Mouse (Mus musculus) C2C12 (cell line): ENCODE measurements around the gene 4933415A04Rik. TPM values are rescaled to one million over a fixed set of nuclear protein-coding genes. Genes with fewer than 3 reads are reported as not detected.

ENCODE experiments used
- H3K27me3 ChIP-seq: one replicate; pipeline ENCODE4 v1.6.1; 2011; ENCODE audit not compliant: control insufficient read depth, insufficient read depth, insufficient read length
- H3K36me3 ChIP-seq: one replicate; pipeline ENCODE4 v1.6.1; 2011; ENCODE audit not compliant: control insufficient read depth, insufficient read depth
- H3K4me3 ChIP-seq: one replicate; pipeline ENCODE4 v1.5.1; 2011; ENCODE audit warnings: mild to moderate bottlenecking, control low read depth; ENCODE audit not compliant: poor library complexity, insufficient read depth, severe bottlenecking
- H3K79me2 ChIP-seq: one replicate; pipeline ENCODE4 v1.6.1; 2011; ENCODE audit not compliant: control insufficient read depth, insufficient read depth
- H3K79me3 ChIP-seq: one replicate; pipeline ENCODE4 v1.6.1; 2011; ENCODE audit warnings: low read depth, control low read depth
- H3ac ChIP-seq: one replicate; pipeline ENCODE3; 2011; ENCODE audit warnings: low read depth; ENCODE audit not compliant: control insufficient read depth, insufficient read length
- CEBPB ChIP-seq: IDR thresholded peaks from one replicate; pipeline ENCODE4 v1.6.1; 2011; ENCODE audit warnings: low read depth, mild to moderate bottlenecking, control low read depth, moderate library complexity
- CTCF ChIP-seq: IDR thresholded peaks from one replicate; pipeline ENCODE4 v1.5.1; 2011; ENCODE audit not compliant: control insufficient read depth, insufficient read depth, insufficient read length
- FOSL1 ChIP-seq: IDR thresholded peaks from one replicate; pipeline ENCODE4 v1.8.0; 2011; ENCODE audit warnings: mild to moderate bottlenecking, low read length; ENCODE audit not compliant: poor library complexity, insufficient read depth, severe bottlenecking
- MAX ChIP-seq: IDR thresholded peaks from one replicate; pipeline ENCODE4 v1.6.1; 2011; ENCODE audit warnings: mild to moderate bottlenecking, control low read depth
- MYOD1 ChIP-seq: IDR thresholded peaks from one replicate; pipeline ENCODE4 v1.6.1; 2011; ENCODE audit warnings: low read depth; ENCODE audit not compliant: control insufficient read depth, insufficient read length
- MYOG ChIP-seq: IDR thresholded peaks from one replicate; pipeline ENCODE4 v1.6.1; 2011; ENCODE audit not compliant: control insufficient read depth, insufficient read length; ENCODE audit errors: extremely low read depth
- USF1 ChIP-seq: IDR thresholded peaks from one replicate; pipeline ENCODE4 v1.6.1; 2011; ENCODE audit warnings: low read depth, mild to moderate bottlenecking, control low read depth, moderate library complexity
- polyA plus RNA-seq: library from polyadenylated mRNA; unstranded; fragments of >200 nt; fragmentation: generic; extraction: Trizol; gene quantifications from one replicate; pipeline ENCODE4 v1.2.1, GENCODE M21; 2012; ENCODE audit warnings: missing spikeins

Gene 4933415A04Rik
- polyA plus RNA-seq, 1 experiment: 0.04 TPM

GRCm38 (mm10) chr11:43566696-43567095 lies 20.1 kb upstream of the 4933415A04Rik start:
- Histone ChIP-seq H3K36me3 (no peaks in the 10 kb centered on the region), H3K79me3 (no peaks in the 10 kb centered on the region), H3K79me2 (no peaks in the 10 kb centered on the region), H3K27me3 (no peaks in the 10 kb centered on the region), H3ac (no peak overlapping the region), H3K4me3 (no peak overlapping the region)
- no peak for TF ChIP-seq FOSL1
- TF ChIP-seq MYOD1: no peak
- TF ChIP-seq CTCF: no peak

- Histone ChIP-seq H3ac (no peak overlapping the region), H3K36me3 (no peaks in the 10 kb centered on the region)
- TF ChIP-seq USF1: no peak
- TF ChIP-seq CEBPB: no peak
- TF ChIP-seq CTCF: no peak
- no peak for TF ChIP-seq MAX
- TF ChIP-seq MYOD1: no peak
- TF ChIP-seq FOSL1: no peak
Measured at GRCm38 (mm10) chr11:43568263-43568662, 18.6 kb upstream of the 4933415A04Rik start.

GRCm38 (mm10) chr11:43569188-43569587 lies 17.7 kb upstream of the 4933415A04Rik start:
- H3K79me2 ChIP-seq: no peaks in the 10 kb centered on the region
- H3K79me3 ChIP-seq: no peaks in the 10 kb centered on the region
- H3K36me3 ChIP-seq: no peaks in the 10 kb centered on the region
- no peaks in the 10 kb centered on the region for H3K27me3 ChIP-seq
- H3K4me3 ChIP-seq: no peak overlapping the region
- no peak overlapping the region for H3ac ChIP-seq
- no peak for TF ChIP-seq MAX
- no peak for TF ChIP-seq FOSL1

More at GRCm38 (mm10) chr11:43568263-43568662, 18.6 kb upstream of the 4933415A04Rik start:
- Histone ChIP-seq H3K79me2 (no peaks in the 10 kb centered on the region), H3K4me3 (no peak overlapping the region), H3K27me3 (no peaks in the 10 kb centered on the region), H3K79me3 (no peaks in the 10 kb centered on the region)

GRCm38 (mm10) chr11:43569595-43569994 lies 17.2 kb upstream of the 4933415A04Rik start:
- no peak overlapping the region for H3K4me3 ChIP-seq
- no peak for TF ChIP-seq MYOD1
- TF ChIP-seq CTCF: no peak
- no peak for TF ChIP-seq MYOG
- no peak for TF ChIP-seq CEBPB
- no peak for TF ChIP-seq USF1
- no peak for TF ChIP-seq FOSL1
- TF ChIP-seq MAX: no peak
- H3K27me3 ChIP-seq: no peaks in the 10 kb centered on the region
- H3K79me2 ChIP-seq: no peaks in the 10 kb centered on the region
- no peaks in the 10 kb centered on the region for H3K79me3 ChIP-seq
- H3ac ChIP-seq: no peak overlapping the region
- H3K36me3 ChIP-seq: no peaks in the 10 kb centered on the region

- H3K79me3 ChIP-seq: no peaks in the 10 kb centered on the region
Measured at GRCm38 (mm10) chr11:43575061-43575375, 11.8 kb upstream of the 4933415A04Rik start.

GRCm38 (mm10) chr11:43575376-43576151 lies 11.3 kb upstream of the 4933415A04Rik start:
- TF ChIP-seq CEBPB: no peak
- TF ChIP-seq USF1: no peak
- TF ChIP-seq FOSL1: no peak
- Histone ChIP-seq H3ac (no peak overlapping the region), H3K79me3 (no peaks in the 10 kb centered on the region), H3K79me2 (no peaks in the 10 kb centered on the region), H3K27me3 (peaks cover 14% of the 10 kb centered on the region), H3K4me3 (no peak overlapping the region), H3K36me3 (no peaks in the 10 kb centered on the region)

More at GRCm38 (mm10) chr11:43575061-43575375, 11.8 kb upstream of the 4933415A04Rik start:
- TF ChIP-seq MAX (no peak), USF1 (no peak), CTCF (no peak)
- H3ac ChIP-seq: no peak overlapping the region
- H3K27me3 ChIP-seq: peaks cover 11% of the 10 kb centered on the region
- H3K79me2 ChIP-seq: no peaks in the 10 kb centered on the region
- no peaks in the 10 kb centered on the region for H3K36me3 ChIP-seq
- no peak overlapping the region for H3K4me3 ChIP-seq
